Comparison of ENCODE assay signal across 10 mouse cellular contexts in genomic region chr8:23319556-23319955, GRCm38 (mm10).
DNase-seq lines count a peak whose midpoint lies in the region; ATAC-seq and TF ChIP-seq lines count a peak whose summit lies in the region.
"Had no signal": no experiment of that assay in that cellular context is flagged by ENCODE, and none has a peak within 500 bp of the region (broad histone marks: within the 10 kb centered on the region; RNA-seq: fewer than 3 reads in every experiment).

No protein-coding gene starts in this region.

- no peaks in the 10 kb centered on the region for H3K27me3 ChIP-seq in neural tube, embryonic 11.5 days (ENCODE audit: control insufficient read depth, insufficient read depth, low read length)
- H3K27me3 ChIP-seq in neural tube, embryonic 15.5 days (replicated peaks), result no peaks in the 10 kb centered on the region
- H3K27me3 ChIP-seq: forebrain, embryonic 13.5 days; neural tube, embryonic 13.5 days had no signal

- no peak overlapping the region for H3K27ac ChIP-seq in neural tube, embryonic 11.5 days (ENCODE audit: low read depth, low read length)
- H3K27ac ChIP-seq in neural tube, embryonic 15.5 days (replicated peaks), result no peak overlapping the region
- no peak overlapping the region for H3K27ac ChIP-seq in cortical plate, adult 2 months (ENCODE audit: insufficient read depth, low read length)
- H3K27ac ChIP-seq: forebrain, embryonic 13.5 days; neural tube, embryonic 13.5 days had no signal

- ATAC-seq in neural tube, embryonic 11.5 days (ENCODE audit: insufficient read depth, low FRiP score, low TSS enrichment), result no peak
- ATAC-seq in neural tube, embryonic 15.5 days (ENCODE audit: low FRiP score), result no peak
- ATAC-seq: forebrain, embryonic 13.5 days had no signal

- H3K36me3 ChIP-seq in neural tube, embryonic 11.5 days (ENCODE audit: control insufficient read depth, insufficient read depth, low read length), result no peaks in the 10 kb centered on the region
- H3K36me3 ChIP-seq in neural tube, embryonic 15.5 days, result no peaks in the 10 kb centered on the region
- H3K36me3 ChIP-seq: neural tube, embryonic 13.5 days had no signal

- no peak overlapping the region for H3K4me3 ChIP-seq in neural tube, embryonic 11.5 days (ENCODE audit: low read depth, low read length)
- H3K4me3 ChIP-seq in neural tube, embryonic 15.5 days (replicated peaks), result no peak overlapping the region
- no peak overlapping the region for H3K4me3 ChIP-seq in cortical plate, adult 2 months (ENCODE audit: insufficient read depth, low read length)
- H3K4me3 ChIP-seq: forebrain, embryonic 13.5 days; neural tube, embryonic 13.5 days had no signal

- no peak for TF ChIP-seq POLR2A in cortical plate, adult 2 months (IDR thresholded peaks at IDR 0.05; ENCODE audit: extremely low read depth, insufficient read depth, low read length)

- H3K4me1 ChIP-seq in neural tube, embryonic 11.5 days (ENCODE audit: control insufficient read depth, insufficient read depth, low read length), result no peaks in the 10 kb centered on the region
- H3K4me1 ChIP-seq in neural tube, embryonic 15.5 days, result no peaks in the 10 kb centered on the region
- H3K4me1 ChIP-seq in cortical plate, adult 2 months (ENCODE audit: control insufficient read depth, insufficient read depth, low read length), result peaks cover 2% of the 10 kb centered on the region; the same call in 1 of the 2 replicates
- H3K4me1 ChIP-seq: forebrain, embryonic 13.5 days; neural tube, embryonic 13.5 days had no signal

- DNase-seq in heart, postnatal 4 days, result peak; percentile 60
- DNase-seq in heart, adult 11 months, result no peak
- peak; percentile 33 for DNase-seq in neural tube, embryonic 11.5 days (ENCODE audit: low spot score)
- DNase-seq in retina, postnatal 7 days (ENCODE audit: low read depth, low spot score), result peak; percentile 8
- DNase-seq in ovary, postnatal 10 days (ENCODE audit: low spot score), result no peak
- no peak for DNase-seq in adipocyte (ENCODE audit: low spot score)

- H3K9ac ChIP-seq in neural tube, embryonic 11.5 days (ENCODE audit: low read length), result no peak overlapping the region
- no peak overlapping the region for H3K9ac ChIP-seq in neural tube, embryonic 15.5 days (replicated peaks)
- H3K9ac ChIP-seq: forebrain, embryonic 13.5 days; neural tube, embryonic 13.5 days had no signal

- WGBS in neural tube, embryonic 11.5 days, result 67% methylated on average over 9 of the region's 9 CpGs
- 59% methylated on average over 9 of the region's 9 CpGs for WGBS in neural tube, embryonic 15.5 days

- no peak overlapping the region for H3K4me2 ChIP-seq in neural tube, embryonic 11.5 days (ENCODE audit: low read depth)
- H3K4me2 ChIP-seq in neural tube, embryonic 15.5 days, result no peak overlapping the region
- H3K4me2 ChIP-seq: forebrain, embryonic 13.5 days; neural tube, embryonic 13.5 days had no signal

- peak; percentile 24; the same call in 1 of the 2 replicates for TF ChIP-seq CTCF in cortical plate, adult 2 months (IDR thresholded peaks at IDR 0.05; ENCODE audit: extremely low read depth, insufficient read depth, low read length)

- no peaks in the 10 kb centered on the region for H3K9me3 ChIP-seq in neural tube, embryonic 11.5 days (ENCODE audit: control insufficient read depth, low read length)
- H3K9me3 ChIP-seq in neural tube, embryonic 15.5 days (replicated peaks), result no peaks in the 10 kb centered on the region
- H3K9me3 ChIP-seq: neural tube, embryonic 13.5 days had no signal

Comparison
In these comparisons a context has a peak if more than half of its experiments do, and no peak if none do; other contexts are left out.
1. DNase-seq: peak in heart, postnatal 4 days (single experiment), neural tube, embryonic 11.5 days (single experiment) and retina, postnatal 7 days (single experiment); none in heart, adult 11 months (single experiment), ovary, postnatal 10 days (single experiment) and adipocyte (single experiment).